Mouse (Mus musculus): ENCODE measurements around the gene Hormad2.

DNA sequence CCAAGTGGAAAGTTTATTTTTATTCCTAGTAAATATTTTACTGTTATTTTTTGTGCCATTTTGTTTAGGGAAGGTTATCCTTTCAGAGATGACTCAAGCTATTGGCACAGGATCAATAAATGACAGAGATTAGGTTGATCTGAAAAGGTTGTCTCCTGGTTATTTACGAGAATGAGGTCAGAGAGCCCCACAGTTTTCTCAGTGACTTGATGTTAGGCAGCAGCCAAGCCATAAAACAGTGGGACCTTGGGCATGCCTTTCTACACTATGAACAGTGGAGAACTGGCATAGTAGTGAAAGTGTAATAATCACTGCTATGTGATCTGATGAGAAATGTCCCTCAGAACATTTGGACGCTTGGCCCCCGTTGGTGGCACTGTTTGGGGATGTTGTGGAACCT is 22.9 kb downstream of the Hormad2 start:
- TF ChIP-seq POLR2A (IDR thresholded peaks at IDR 0.05; ENCODE audit: borderline replicate concordance, control insufficient read depth, low read depth, low read length) (no peak), CTCF (IDR thresholded peaks at IDR 0.05; ENCODE audit: control insufficient read depth, insufficient read depth, low read length) (no peak)
